Mouse (Mus musculus): ENCODE measurements around the gene Dner.

The Dner gene

DNA sequence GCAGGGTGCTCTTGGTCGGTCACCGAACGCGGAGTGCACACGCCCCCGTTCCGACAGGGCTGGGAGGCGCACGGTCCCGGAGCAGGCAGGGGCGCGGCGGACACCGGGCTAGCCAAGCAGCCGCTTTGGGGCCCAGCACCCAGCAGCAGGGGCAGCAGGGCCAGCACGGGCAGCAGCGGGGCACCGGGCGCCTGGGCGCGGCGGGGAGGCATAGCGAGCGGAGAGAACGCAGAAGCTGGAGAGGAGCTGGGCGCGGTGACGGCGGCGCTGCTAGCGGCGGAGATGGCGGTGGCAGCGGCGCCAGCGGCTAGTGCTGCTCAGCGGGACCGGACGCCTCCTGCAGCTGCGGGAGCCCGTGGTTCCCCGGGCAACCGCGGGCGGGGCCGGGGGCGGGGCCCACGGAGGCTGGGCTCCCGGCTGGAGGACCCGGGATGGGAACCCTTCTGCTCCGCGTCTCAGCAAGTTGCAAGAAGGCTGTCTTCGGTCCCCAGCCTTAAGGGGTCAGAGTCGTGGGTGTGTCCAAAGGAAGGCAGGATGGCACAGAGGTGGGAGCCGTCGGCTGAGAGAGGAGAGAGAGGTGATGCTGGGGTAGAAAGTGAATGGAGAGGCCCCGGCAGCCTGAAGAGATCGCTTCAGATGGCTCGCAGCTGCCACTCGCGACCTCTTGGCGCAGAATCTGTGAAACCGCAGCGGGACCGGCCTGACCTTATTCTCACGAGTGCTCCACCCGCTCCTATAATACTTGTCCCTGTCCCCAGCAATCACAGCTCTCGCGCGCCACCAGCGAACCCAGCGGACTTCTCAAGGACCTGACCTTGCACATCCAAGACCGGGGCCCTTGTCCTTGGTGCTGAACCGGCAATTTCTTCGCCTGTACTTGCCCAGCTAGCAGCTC, at the start of gene Dner:
Dner (minus strand) TSS at position 705 of the 895 bp plus-strand sequence.
- DNase-seq (ENCODE audit: low spot score), result peak; percentile 53

GRCm38 (mm10) chr1:84742156-84742555, 46.1 kb upstream of the Dner start:
- no peak for DNase-seq (ENCODE audit: low spot score)

DNA sequence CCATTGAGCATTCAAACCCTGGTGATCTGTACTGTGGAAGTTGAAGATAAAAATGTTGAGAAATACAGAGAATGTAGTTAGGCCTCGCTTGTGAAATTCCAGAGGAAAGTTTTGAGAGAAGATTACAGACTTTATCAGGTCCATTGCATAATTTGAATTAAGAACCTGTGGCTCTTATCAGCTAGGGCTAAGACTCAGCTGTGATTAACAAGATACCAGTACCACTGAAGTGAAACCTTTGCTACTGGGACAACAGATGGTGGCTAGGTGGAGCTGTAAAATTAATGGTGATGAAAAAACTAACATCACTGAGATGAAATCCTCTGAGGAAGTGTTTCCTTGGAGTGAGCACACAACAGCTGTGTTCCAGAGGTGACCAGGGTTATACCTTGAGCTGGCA, 44.1 kb upstream of the Dner start:
- DNase-seq (ENCODE audit: low spot score), result no peak

- no peak for DNase-seq (ENCODE audit: low spot score)
These were observed 41.1 kb upstream of the Dner start for GRCm38 (mm10) chr1:84737097-84737496.

DNA sequence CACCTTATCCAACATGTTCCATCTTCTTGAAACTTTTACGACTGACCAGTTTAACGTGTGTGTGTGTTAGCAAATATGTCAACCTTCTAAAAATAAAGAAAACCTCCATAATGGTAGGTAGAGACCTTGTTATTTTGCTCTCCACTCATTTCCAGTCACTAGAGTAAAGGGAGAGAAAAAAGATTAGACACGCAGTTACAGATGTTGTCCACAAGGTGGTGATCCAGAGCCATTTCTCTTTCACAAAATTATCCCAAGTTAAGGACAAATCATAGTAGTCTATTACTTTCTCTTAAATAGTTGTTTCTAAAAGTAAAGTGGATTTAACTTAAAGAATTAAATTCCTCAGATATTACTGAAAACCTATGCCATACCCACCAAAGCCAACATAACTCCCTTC, 37.8 kb upstream of the Dner start:
- no peak for DNase-seq (ENCODE audit: low spot score)

DNA sequence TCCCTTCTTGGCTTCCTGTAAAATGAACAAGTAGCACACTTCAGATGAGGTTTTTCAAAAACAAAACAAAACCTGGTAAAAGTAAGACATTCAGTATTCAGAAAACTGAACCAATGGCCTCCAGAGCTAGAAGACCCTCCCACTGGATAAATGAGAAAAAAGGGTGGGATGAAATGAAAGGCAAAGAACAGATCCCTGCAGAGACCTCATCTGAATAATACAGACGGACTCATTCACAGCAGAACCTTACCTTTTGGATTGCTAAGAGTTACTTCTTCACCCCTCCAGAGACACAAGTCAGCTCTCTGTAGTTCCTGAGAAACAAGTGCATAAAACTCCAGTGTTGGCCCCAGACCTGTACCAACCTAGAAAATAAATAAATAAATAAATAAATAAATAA, 35.7 kb upstream of the Dner start:
- DNase-seq (ENCODE audit: low spot score), result no peak

DNA sequence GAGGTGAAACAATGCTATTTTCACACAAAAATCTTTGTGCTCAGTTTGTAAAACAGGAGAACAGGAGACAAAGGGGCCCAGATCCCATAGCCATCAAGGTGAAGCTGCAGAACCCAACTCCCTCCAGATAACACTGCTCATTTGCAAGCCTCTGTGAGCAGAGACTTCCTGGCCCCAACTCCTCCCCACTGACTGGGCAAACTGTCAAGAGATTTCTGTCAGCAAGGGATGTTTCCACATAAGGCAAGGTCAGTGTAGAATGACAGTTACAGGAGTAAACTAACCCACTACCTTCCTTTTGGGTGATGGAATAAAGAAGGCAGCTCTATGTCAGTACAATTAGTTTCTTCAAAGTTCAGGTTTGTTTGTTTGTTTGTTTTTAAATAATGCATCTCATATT, 26.8 kb upstream of the Dner start:
- no peak for DNase-seq (ENCODE audit: low spot score)

GRCm38 (mm10) chr1:84722371-84722770, 26.4 kb upstream of the Dner start:
- no peak for DNase-seq (ENCODE audit: low spot score)

GRCm38 (mm10) chr1:84721942-84722341, 25.9 kb upstream of the Dner start:
- DNase-seq (ENCODE audit: low spot score), result no peak

DNA sequence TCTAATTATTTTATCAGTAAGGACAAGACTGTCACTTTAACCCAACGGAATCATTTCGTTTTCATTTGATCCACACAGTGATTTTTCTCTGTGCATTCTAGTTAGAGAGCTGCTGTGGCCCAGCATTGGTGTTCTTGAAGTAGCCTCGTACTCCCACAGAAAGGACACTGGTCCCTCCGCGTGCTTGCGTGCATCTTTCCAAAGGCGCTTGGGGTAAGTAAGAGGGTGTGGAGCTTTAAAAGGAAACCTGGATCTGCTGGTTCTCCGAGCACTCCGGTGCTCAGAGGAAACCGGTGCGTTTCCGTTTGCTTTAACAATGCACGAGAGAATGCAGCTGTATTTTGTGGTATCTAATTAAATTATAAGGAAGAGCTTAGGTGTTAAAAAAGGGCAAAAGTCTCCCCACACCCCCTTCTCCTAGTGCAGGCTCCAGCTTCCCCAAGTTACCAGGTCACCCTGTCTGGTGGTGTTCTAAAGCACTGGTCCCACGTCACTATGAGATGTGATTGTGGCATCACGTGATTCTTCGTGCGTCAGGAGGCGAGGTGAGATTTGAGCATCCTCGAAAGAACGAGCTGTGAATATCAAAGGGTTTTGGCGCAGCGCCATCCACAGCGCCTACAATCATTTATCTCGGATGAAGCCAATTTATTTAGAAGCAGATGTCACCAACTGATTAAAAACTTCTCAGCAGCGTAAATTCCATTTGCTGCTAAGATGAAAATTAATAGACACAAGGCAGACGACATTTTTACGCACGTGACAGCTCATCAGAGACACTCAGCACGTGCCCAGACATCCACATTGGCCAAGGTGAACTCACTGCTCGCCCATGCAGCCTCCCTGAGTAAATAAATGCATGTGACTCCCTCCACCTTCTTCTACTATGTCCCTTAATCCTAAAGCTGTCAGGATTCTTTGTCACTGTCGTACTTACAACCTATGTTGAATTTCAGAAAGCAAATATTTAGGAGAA, 14.1 kb upstream of the Dner start:
- DNase-seq (ENCODE audit: low spot score), result peak; percentile 75

GRCm38 (mm10) chr1:84709406-84709805, 13.4 kb upstream of the Dner start:
- no peak for DNase-seq (ENCODE audit: low spot score)

- DNase-seq (ENCODE audit: low spot score), result no peak
These were observed 4.2 kb upstream of the Dner start for GRCm38 (mm10) chr1:84700254-84700653.

DNA sequence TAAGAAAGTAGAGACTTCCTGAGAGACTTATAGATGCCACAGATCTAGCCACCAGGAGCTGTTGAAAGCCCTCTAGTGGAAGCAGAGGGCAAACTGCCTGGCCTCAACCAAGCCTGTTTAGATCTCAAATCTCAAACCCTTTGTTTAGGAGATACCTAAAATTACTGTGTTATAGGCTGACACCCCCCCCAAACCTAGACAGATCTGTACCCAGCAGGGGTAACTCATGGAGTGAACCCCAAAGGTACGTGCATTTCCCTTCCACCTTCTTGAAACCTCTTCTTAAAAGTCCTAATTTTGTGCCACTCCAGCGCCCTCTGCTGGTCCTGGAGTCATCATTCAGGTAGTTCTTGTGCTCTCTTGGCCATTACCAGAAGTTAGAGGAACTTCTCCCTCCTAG, 1.1 kb upstream of the Dner start:
- DNase-seq (ENCODE audit: low spot score), result peak; percentile 63

GRCm38 (mm10) chr1:84694688-84695474, 1.1 kb downstream of the Dner start:
- DNase-seq (ENCODE audit: low spot score), result peak; percentile 29

- no peak for DNase-seq (ENCODE audit: low spot score)
These were observed 18.1 kb downstream of the Dner start for GRCm38 (mm10) chr1:84677910-84678309.

- DNase-seq (ENCODE audit: low spot score), result no peak
These were observed 27.7 kb downstream of the Dner start for GRCm38 (mm10) chr1:84668100-84668846.

DNA sequence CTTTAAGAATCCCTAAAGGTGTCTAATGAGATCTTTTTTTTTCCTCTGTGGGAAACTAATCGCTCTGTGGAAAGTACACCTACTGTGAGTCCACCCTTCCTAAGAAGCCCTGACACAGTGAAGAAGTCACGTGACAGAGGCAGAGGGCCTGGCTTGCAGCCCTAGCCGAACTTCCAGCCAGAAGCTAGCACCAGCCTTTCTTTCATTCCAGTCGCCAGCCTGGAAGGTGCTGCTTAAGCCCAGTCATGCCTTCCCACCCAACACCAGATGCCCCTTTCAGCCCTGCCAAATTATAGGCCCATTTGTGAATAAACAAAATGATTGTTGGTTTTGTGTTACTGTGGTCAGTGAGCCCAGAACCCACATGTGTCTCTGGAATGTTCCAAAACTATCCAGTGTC, 28.4 kb downstream of the Dner start:
- DNase-seq (ENCODE audit: low spot score), result no peak

GRCm38 (mm10) chr1:84664377-84665118, 31.5 kb downstream of the Dner start:
- DNase-seq (ENCODE audit: low spot score), result no peak

DNA sequence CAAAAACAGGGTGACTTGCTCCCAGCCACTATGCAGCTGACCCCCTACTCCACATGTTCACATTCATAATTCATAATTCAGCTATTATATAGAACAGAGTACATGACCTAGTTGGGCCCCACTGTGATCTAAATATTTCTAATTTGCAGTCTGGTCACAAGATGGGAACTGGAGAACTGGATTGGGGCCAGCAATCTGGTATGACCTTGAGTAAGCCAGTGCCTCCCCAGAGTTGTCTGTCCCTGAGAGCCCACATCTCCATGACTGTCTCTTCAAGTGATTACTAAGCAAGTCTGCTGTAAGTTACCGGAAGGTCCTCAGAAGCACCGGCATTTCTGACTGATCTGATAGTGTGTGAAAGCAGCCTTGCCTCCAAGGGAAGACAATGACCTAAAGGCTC, 49.2 kb downstream of the Dner start:
- no peak for DNase-seq (ENCODE audit: low spot score)

- DNase-seq (ENCODE audit: low spot score), result no peak
These were observed 55.6 kb downstream of the Dner start for GRCm38 (mm10) chr1:84640463-84640862.

GRCm38 (mm10) chr1:84636890-84637289, 59.1 kb downstream of the Dner start:
- DNase-seq (ENCODE audit: low spot score), result no peak

Measured in left cerebral cortex, adult 11 months (tissue).